Mouse (Mus musculus) T-helper 1 cell (primary cell): ENCODE measurements around the gene Gm17727.
"Not testable (repeated sequence)": the region's sequence is repeated elsewhere in the genome, so short reads cannot be mapped to it uniquely, and the experiment has no call there.

ENCODE experiments used
- in situ Hi-C: fragments of 300-600 bp; cut with MboI, MseI; formaldehyde crosslinking; loops from one replicate; pipeline ENCODE4 v1.15.1; 2025; ENCODE audit warnings: high pct_unique_total_duplicates

The Gm17727 gene

DNA sequence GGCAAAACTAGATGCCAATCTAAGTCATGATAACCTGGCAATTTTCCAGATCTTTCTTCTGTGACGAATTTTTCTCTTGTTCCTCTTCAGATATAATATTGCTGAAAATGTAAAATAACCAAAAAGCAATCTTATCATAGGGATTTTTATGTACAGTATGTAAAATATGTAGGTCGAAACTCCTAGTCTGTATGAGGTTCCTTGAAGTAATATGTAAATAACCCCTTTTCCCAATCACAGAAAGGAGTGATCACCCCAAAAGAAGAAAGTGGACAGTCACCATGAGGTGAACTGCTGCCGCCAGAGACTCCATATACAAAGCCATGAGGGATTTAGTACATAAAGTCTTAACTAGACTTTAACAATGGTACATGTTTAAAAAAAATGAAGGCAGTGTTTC lies at the start of gene Gm17727:
Gene Gm17727 (minus strand): TSS at position 101 of the 400 bp plus-strand sequence.
- in situ Hi-C loops = no loop called here

DNA sequence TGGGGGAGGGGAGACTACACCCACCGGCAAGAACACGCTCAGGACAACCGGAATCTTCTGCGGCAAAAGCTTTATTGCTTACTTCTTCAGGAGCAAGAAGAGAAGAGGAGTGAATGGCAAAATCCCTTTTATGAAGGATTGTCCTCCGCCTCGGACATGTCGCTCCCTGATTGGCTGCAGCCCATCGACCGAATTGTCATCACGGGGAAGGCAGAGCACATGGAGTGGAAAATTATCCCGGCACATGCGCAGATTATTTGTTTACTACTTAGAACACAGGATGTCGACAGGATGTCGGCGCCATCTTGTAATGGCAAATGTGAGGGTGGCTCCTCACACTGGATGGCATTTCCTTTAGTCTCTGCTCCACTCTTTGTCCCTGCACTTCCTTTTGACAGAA lies 40.0 kb upstream of the Gm17727 start:
- in situ Hi-C loops = not testable (repeated sequence)

DNA sequence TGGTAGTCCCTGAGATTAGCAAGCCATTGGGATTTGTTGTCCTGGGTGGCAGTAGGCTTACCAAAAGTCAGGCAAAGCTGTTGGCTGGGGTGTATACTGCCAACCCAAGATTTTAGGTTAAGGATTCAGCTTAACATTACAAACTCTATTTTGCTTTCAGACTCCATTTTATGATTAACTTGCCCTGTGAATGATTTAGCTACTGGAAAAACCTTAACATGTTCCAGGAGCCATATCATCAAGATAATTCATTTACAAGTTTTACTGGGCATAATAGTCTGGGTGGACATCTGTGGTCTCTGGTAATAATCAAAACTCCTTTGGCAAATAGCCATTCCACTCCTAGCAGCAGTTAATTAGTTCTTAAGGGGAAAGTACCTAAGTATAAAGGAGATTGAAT lies 20.2 kb upstream of the Gm17727 start:
- in situ Hi-C loops = no loop called here

DNA sequence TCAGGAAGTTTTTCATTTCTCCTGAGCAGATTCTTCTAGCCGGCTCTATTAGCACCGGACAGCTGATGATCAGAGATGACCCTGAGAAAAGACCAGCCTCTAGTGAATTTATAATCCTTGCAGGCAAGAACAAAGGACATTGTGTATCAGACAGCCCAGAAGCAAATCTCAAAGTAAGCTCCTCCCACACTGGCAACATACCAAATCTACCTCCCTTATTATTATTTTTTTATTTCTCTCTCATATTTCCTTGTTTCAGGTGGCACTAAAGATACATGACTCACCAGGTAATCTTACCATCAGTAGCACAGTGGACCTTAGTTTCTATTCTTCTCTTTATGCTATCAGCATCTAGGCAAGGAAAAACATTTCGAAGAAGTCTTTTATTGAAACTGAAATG lies 12.1 kb upstream of the Gm17727 start, which contains the start of the genes Gm27235 and D730048I06Rik:
Gene Gm27235 (minus strand): TSS at position 101 of the 400 bp plus-strand sequence.
Gene D730048I06Rik (minus strand): TSS at position 112 of the 400 bp plus-strand sequence.
- in situ Hi-C loops = no loop called here

DNA sequence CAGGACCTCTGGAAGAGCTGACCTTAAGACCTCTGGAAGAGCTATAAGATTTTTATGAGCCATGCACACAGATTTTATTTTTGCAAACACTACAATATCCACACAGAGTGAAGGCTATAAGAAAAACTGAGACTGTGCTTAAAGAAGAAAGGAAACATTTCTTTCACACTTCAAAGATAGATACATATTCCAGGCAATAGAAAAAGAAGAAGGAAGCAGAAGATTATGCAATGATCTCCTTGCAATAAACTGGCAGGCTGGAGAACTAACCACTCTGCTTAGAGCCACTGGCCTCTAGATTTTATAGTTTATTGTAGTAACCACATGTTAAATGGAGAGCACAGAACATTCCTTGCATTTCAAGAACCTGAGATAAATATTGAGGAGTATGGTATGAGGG lies 21.1 kb downstream of the Gm17727 start:
- in situ Hi-C loops = no loop called here

DNA sequence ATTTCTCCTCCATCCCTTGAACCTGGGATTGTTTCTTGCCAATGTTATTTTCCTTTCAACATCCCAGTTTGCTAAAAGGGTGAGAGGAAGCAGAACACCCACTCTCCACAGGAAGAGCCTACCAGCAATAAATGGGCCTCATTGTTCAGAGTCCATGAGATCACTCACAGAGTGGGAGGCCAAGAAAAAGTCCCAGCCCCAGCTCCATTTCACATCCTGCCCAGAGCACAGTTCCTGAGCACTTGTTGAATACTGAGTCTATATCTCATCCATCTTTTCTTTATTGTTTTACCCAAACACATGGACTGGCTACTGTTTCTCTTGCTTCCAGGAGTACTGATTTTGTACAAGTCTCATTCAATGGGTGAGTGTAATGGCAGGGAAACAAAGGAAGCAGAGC lies 37.2 kb downstream of the Gm17727 start, which contains the start of gene Gm17677:
Gene Gm17677 (plus strand): TSS at position 301 of the 400 bp plus-strand sequence.
- in situ Hi-C loops = no loop called here
